Mouse (Mus musculus) erythroblast, embryonic 14.5 days (primary cell): Measurements from ENCODE around the gene Kcnh2.

Experiments used
- GATA1 ChIP-seq: IDR thresholded peaks from 2 replicates; pipeline ENCODE4 v1.6.1; 2012; ENCODE audit warnings: low read length, inconsistent platforms, mixed read lengths
- TAL1 ChIP-seq: IDR thresholded peaks from 3 replicates; pipeline ENCODE4 v1.6.1; 2012; ENCODE audit warnings: low read length, inconsistent platforms, mixed read lengths

GRCm38 (mm10) chr5:24342966-24343365 lies 8.4 kb downstream of the Kcnh2 start:
- no peak for TF ChIP-seq GATA1
- TF ChIP-seq TAL1: no peak
